ENCODE assay signal across 25 mouse cellular contexts in the genomic region with DNA sequence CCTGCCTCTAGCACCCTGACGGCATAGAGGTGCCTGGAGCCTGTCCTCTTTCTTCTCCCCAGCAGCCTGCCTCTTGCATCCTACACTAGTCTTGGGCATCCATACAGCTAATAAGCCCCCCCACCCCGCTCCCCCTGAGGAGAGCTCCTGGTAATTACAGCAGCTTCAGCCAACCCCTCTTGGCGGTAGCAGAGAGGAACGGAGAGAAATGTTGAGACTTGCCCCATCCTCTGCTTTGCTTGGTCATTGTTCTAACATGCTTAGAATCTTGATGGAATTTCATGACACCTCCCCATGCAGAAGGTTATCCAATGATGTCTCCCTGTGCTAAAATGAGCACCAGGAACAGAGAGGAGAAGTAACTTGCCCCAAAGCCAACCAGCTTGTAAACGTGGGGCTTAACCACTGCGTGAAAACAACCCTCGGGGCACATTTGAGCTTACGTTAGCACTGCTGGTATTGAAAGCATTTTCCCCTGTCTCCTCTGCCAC. TPM values are rescaled to one million over a fixed set of nuclear protein-coding genes. Genes with fewer than 3 reads are reported as not detected.
DNase-seq lines count a peak whose midpoint lies in the region; ATAC-seq and TF ChIP-seq lines count a peak whose summit lies in the region.
"Had no signal": no experiment of that assay in that cellular context is flagged by ENCODE, and none has a peak within 500 bp of the region (broad histone marks: within the 10 kb centered on the region; RNA-seq: fewer than 3 reads in every experiment).

No protein-coding gene starts in this region.

- no peak for ATAC-seq in forebrain, postnatal 0 days
- ATAC-seq in kidney, embryonic 16.5 days (ENCODE audit: low FRiP score, low TSS enrichment) = no peak
- ATAC-seq: forebrain, embryonic 14.5 days; lung, postnatal 0 days had no signal

- 75% methylated on average over 8 of the region's 8 CpGs for WGBS in forebrain, embryonic 10.5 days
- 59% methylated on average over 8 of the region's 8 CpGs for WGBS in forebrain, postnatal 0 days
- 77% methylated on average over 8 of the region's 8 CpGs for WGBS in kidney, embryonic 16.5 days

- H3K4me1 ChIP-seq in forebrain, embryonic 10.5 days = no peaks in the 10 kb centered on the region
- H3K4me1 ChIP-seq in forebrain, postnatal 0 days (ENCODE audit: insufficient read depth) = no peaks in the 10 kb centered on the region
- peaks cover 4% of the 10 kb centered on the region for H3K4me1 ChIP-seq in embryonic fibroblast, embryonic 13.5 days (ENCODE audit: control insufficient read depth, insufficient read depth, low read length)
- H3K4me1 ChIP-seq in kidney, embryonic 16.5 days (ENCODE audit: insufficient read depth, low read length) = no peaks in the 10 kb centered on the region
- H3K4me1 ChIP-seq: heart, embryonic 13.5 days; limb, embryonic 12.5 days; neural tube, embryonic 12.5 days had no signal

- no peak for DNase-seq in forebrain, embryonic 10.5 days (ENCODE audit: extremely low spot score, low spot score)
- DNase-seq in forebrain, postnatal 0 days = no peak
- peak; percentile 45 for DNase-seq in retina, postnatal 1 day
- no peak for DNase-seq in retina, embryonic 14.5 days (ENCODE audit: low spot score)
- no peak for DNase-seq in gastrocnemius, adult 18-20 months (ENCODE audit: low spot score)
- no peak for DNase-seq in layer of hippocampus, adult 9-11 months
- DNase-seq: adrenal gland, postnatal 14 days; cerebellum, adult 9-10 months; gastrocnemius, postnatal 25 days; heart, adult 18-20 months; kidney, adult 2 months; kidney, postnatal 10 days; right cerebral cortex, postnatal 4 days; thymus, adult 18-20 months; thymus, postnatal 4 days had no signal

- no peak for TF ChIP-seq POLR2A in embryonic fibroblast, embryonic 13.5 days (IDR thresholded peaks at IDR 0.05; ENCODE audit: low read depth, low read length)

- H3K9ac ChIP-seq in forebrain, postnatal 0 days = no peak overlapping the region
- H3K9ac ChIP-seq in kidney, embryonic 16.5 days (replicated peaks; ENCODE audit: low read length) = no peak overlapping the region
- H3K9ac ChIP-seq: heart, embryonic 13.5 days; hindbrain, embryonic 13.5 days; limb, embryonic 12.5 days; midbrain, embryonic 12.5 days; neural tube, embryonic 12.5 days had no signal

- H3K27me3 ChIP-seq in forebrain, embryonic 10.5 days (ENCODE audit: poor library complexity, severe bottlenecking) = no peaks in the 10 kb centered on the region
- H3K27me3 ChIP-seq in forebrain, postnatal 0 days (ENCODE audit: insufficient read depth, low read length) = no peaks in the 10 kb centered on the region
- H3K27me3 ChIP-seq in kidney, embryonic 16.5 days (ENCODE audit: insufficient read depth, low read length) = no peaks in the 10 kb centered on the region
- H3K27me3 ChIP-seq: heart, embryonic 13.5 days; neural tube, embryonic 12.5 days had no signal

- no peak for TF ChIP-seq CTCF in forebrain, postnatal 0 days (IDR thresholded peaks at IDR 0.05; ENCODE audit: low read depth)
- no peak for TF ChIP-seq CTCF in embryonic fibroblast, embryonic 13.5 days (IDR thresholded peaks at IDR 0.05; ENCODE audit: borderline replicate concordance, insufficient read depth, low read length)

- 0 out of 2 replicates have a peak overlapping the region, but pooled peaks have one; percentile 48 for H3K27ac ChIP-seq in forebrain, embryonic 10.5 days
- no peak overlapping the region for H3K27ac ChIP-seq in forebrain, postnatal 0 days (ENCODE audit: low read depth, low read length)
- H3K27ac ChIP-seq in embryonic fibroblast, embryonic 13.5 days (ENCODE audit: insufficient read depth, low read length) = peak overlapping the region; percentile 62
- H3K27ac ChIP-seq in kidney, embryonic 16.5 days (ENCODE audit: low read length) = no peak overlapping the region
- H3K27ac ChIP-seq: heart, embryonic 13.5 days; limb, embryonic 12.5 days; macrophage; midbrain, embryonic 12.5 days; neural tube, embryonic 12.5 days had no signal

- H3K4me2 ChIP-seq in forebrain, postnatal 0 days (ENCODE audit: low read depth) = no peak overlapping the region
- no peak overlapping the region for H3K4me2 ChIP-seq in kidney, embryonic 16.5 days (replicated peaks; ENCODE audit: low read depth, low read length)
- H3K4me2 ChIP-seq: heart, embryonic 13.5 days; hindbrain, embryonic 13.5 days; limb, embryonic 12.5 days; midbrain, embryonic 12.5 days; neural tube, embryonic 12.5 days had no signal

- H3K36me3 ChIP-seq in forebrain, embryonic 10.5 days (replicated peaks) = no peaks in the 10 kb centered on the region
- H3K36me3 ChIP-seq in forebrain, postnatal 0 days (ENCODE audit: insufficient read depth) = no peaks in the 10 kb centered on the region
- H3K36me3 ChIP-seq in kidney, embryonic 16.5 days (ENCODE audit: insufficient read depth, low read length) = no peaks in the 10 kb centered on the region
- H3K36me3 ChIP-seq: heart, embryonic 13.5 days; hindbrain, embryonic 13.5 days; limb, embryonic 12.5 days; midbrain, embryonic 12.5 days; neural tube, embryonic 12.5 days had no signal

- H3K9me3 ChIP-seq in forebrain, embryonic 10.5 days = no peaks in the 10 kb centered on the region
- H3K9me3 ChIP-seq in forebrain, postnatal 0 days (ENCODE audit: low read length) = no peaks in the 10 kb centered on the region
- H3K9me3 ChIP-seq in kidney, embryonic 16.5 days (ENCODE audit: low read length) = no peaks in the 10 kb centered on the region
- H3K9me3 ChIP-seq: heart, embryonic 13.5 days; hindbrain, embryonic 13.5 days; limb, embryonic 12.5 days; midbrain, embryonic 12.5 days; neural tube, embryonic 12.5 days had no signal

- H3K4me3 ChIP-seq in forebrain, embryonic 10.5 days = no peak overlapping the region
- H3K4me3 ChIP-seq in forebrain, postnatal 0 days (ENCODE audit: low read depth, low read length) = no peak overlapping the region
- H3K4me3 ChIP-seq in embryonic fibroblast, embryonic 13.5 days (ENCODE audit: insufficient read depth, low read length) = no peak overlapping the region
- no peak overlapping the region for H3K4me3 ChIP-seq in kidney, embryonic 16.5 days (ENCODE audit: low read length)
- H3K4me3 ChIP-seq: heart, embryonic 13.5 days; hindbrain, embryonic 13.5 days; limb, embryonic 12.5 days; midbrain, embryonic 12.5 days; neural tube, embryonic 12.5 days had no signal

RNA-seq across cellular contexts. Expression of a gene that starts 11.0 kb away (rescaled TPM):
- polyA plus RNA-seq in forebrain, embryonic 10.5 days (2016; fragmentation: Nextera tagmentation; extraction: Ambion mirVana) = 0.02 and 0.05 TPM in 2 replicates
- total RNA-seq in forebrain, postnatal 0 days (2014; rRNA removed) = 41.5 and 47.6 TPM in 2 replicates
- 4.8 and 6.3 TPM in 2 replicates for polyA plus RNA-seq in forebrain, postnatal 0 days (2015; fragmentation: Nextera tagmentation; extraction: Ambion mirVana)
- polyA plus RNA-seq in embryonic fibroblast, embryonic 13.5 days (2011; ENCODE audit: insufficient read length, low read depth, missing spikeins) = 1.2 and 1.7 TPM in 2 replicates
- 0.15 and 0.25 TPM in 2 replicates for polyA plus RNA-seq in kidney, embryonic 16.5 days (2015; fragmentation: Nextera tagmentation; extraction: Ambion mirVana)
- under 1 TPM; 0.07 to 0.14 TPM for total RNA-seq in gastrocnemius, adult 18-20 months (2021)

RNA-seq across cellular contexts. Expression of a gene that starts 40.9 kb away (rescaled TPM):
- 2.1 and 2.3 TPM in 2 replicates for polyA plus RNA-seq in forebrain, embryonic 10.5 days (2016; fragmentation: Nextera tagmentation; extraction: Ambion mirVana)
- 2.6 and 4.5 TPM in 2 replicates for total RNA-seq in forebrain, postnatal 0 days (2014; rRNA removed)
- polyA plus RNA-seq in forebrain, postnatal 0 days (2015; fragmentation: Nextera tagmentation; extraction: Ambion mirVana) = 0.88 and 1.6 TPM in 2 replicates
- 2.4 and 5.4 TPM in 2 replicates for polyA plus RNA-seq in embryonic fibroblast, embryonic 13.5 days (2011; ENCODE audit: insufficient read length, low read depth, missing spikeins)
- polyA plus RNA-seq in kidney, embryonic 16.5 days (2015; fragmentation: Nextera tagmentation; extraction: Ambion mirVana) = 7.5 and 7.6 TPM in 2 replicates
- 1 to 10 TPM; 1.5 to 2.6 TPM for total RNA-seq in gastrocnemius, adult 18-20 months (2021)

Comparison
In these comparisons a context has a peak if more than half of its experiments do, and no peak if none do; other contexts are left out.
1. H3K27ac ChIP-seq: peak in forebrain, embryonic 10.5 days (single experiment) and embryonic fibroblast, embryonic 13.5 days (single experiment); none in forebrain, postnatal 0 days (single experiment) and kidney, embryonic 16.5 days (single experiment).